Mouse (Mus musculus) hematopoietic multipotent progenitor cell, adult 10-12 weeks (in vitro differentiated cells): Measurements from ENCODE around the gene Plod3. TPM values are rescaled to one million over a fixed set of nuclear protein-coding genes. Genes with fewer than 3 reads are reported as not detected.

ENCODE experiments used
- polyA plus RNA-seq: library from polyadenylated mRNA; stranded (reverse); fragments of >175 nt; gene quantifications from 2 replicates; pipeline ENCODE4 v1.2.3, GENCODE M21; 2012; ENCODE audit warnings: low replicate concordance

The Plod3 gene
- polyA plus RNA-seq = 45.6 and 123 TPM in 2 replicates

GRCm38 (mm10) chr5:136986695-136987137 lies at the start of gene Plod3:
Gene Plod3, plus strand, starts transcription at chr5:136987019.

GRCm38 (mm10) chr5:136953015-136953414 lies 33.8 kb upstream of the Plod3 start, which contains the start of gene Fis1:
Gene Fis1, plus strand, starts transcription at chr5:136953275.

GRCm38 (mm10) chr5:136966331-136966730 lies 20.5 kb upstream of the Plod3 start, which contains the start of gene Cldn15:
Gene Cldn15, plus strand, starts transcription at chr5:136966616.

GRCm38 (mm10) chr5:136987934-136988271 lies 1.1 kb downstream of the Plod3 start, which contains the start of gene Znhit1:
Gene Znhit1, minus strand, starts transcription at chr5:136988021.

GRCm38 (mm10) chr5:137026092-137026491 lies 39.3 kb downstream of the Plod3 start, which contains the start of gene Vgf:
Gene Vgf, plus strand, starts transcription at chr5:137026392.

GRCm38 (mm10) chr5:137045402-137046323 lies 58.8 kb downstream of the Plod3 start, which contains the start of gene Ap1s1:
Gene Ap1s1, minus strand, starts transcription at chr5:137046135.

Other genes starting within 250 kb of the Plod3 start
- gene Col26a1, start 103.8 kb upstream of the Plod3 start, polyA plus RNA-seq = 0.04 TPM in 1 of 2 replicates, not detected in the other
- gene Ift22, start 78.9 kb upstream of the Plod3 start, polyA plus RNA-seq = 1.7 and 10.7 TPM in 2 replicates
- 756 and 1,463 TPM in 2 replicates for gene Fis1, start 33.7 kb upstream of the Plod3 start, polyA plus RNA-seq
- 0.33 and 0.47 TPM in 2 replicates for gene Cldn15, start 20.4 kb upstream of the Plod3 start, polyA plus RNA-seq
- 92.1 and 134 TPM in 2 replicates for gene Znhit1, start 1.0 kb downstream of the Plod3 start, polyA plus RNA-seq
- not detected in 2 replicates for gene Vgf, start 39.4 kb downstream of the Plod3 start, polyA plus RNA-seq
- 43.9 and 74.6 TPM in 2 replicates for gene Ap1s1, start 59.1 kb downstream of the Plod3 start, polyA plus RNA-seq
- gene Serpine1, start 85.2 kb downstream of the Plod3 start, polyA plus RNA-seq = not detected in 2 replicates
- 24.2 and 63.5 TPM in 2 replicates for gene Trim56, start 129.2 kb downstream of the Plod3 start, polyA plus RNA-seq
- gene Muc3, start 162.3 kb downstream of the Plod3 start, polyA plus RNA-seq = not detected in 2 replicates
- gene Muc3a, start 225.4 kb downstream of the Plod3 start, polyA plus RNA-seq = 0.75 and 1.0 TPM in 2 replicates